Mouse (Mus musculus) stomach, postnatal 0 days (tissue): ENCODE data around the gene Fam214a. TPM values are rescaled to one million over a fixed set of nuclear protein-coding genes. Genes with fewer than 3 reads are reported as not detected.

Experiments
- ATAC-seq: fragments of 200-750 bp; cut with Nextera tagmentation; 2 replicates; pipeline ENCODE4 v1.8.0; 2017; ENCODE audit not compliant: low FRiP score, low TSS enrichment
- DNase-seq: peaks from one replicate; pipeline ENCODE4 v3.0.0-alpha.2; 2016; ENCODE audit warnings: low spot score
- H3K27ac ChIP-seq: fragments of 300-500 bp; sonication (generic); replicated peaks from 2 replicates; pipeline ENCODE4 v1.5.1; 2014; ENCODE audit warnings: mild to moderate bottlenecking, control low read depth
- H3K27me3 ChIP-seq: fragments of 300-500 bp; sonication (generic); 2 replicates; pipeline ENCODE4 v1.6.1; 2014; ENCODE audit warnings: low read length; ENCODE audit not compliant: control insufficient read depth, insufficient read depth
- H3K36me3 ChIP-seq: fragments of 300-500 bp; sonication (generic); 2 replicates; pipeline ENCODE4 v1.6.1; 2014; ENCODE audit warnings: low read length, mixed read lengths; ENCODE audit not compliant: control insufficient read depth, insufficient read depth
- H3K4me1 ChIP-seq: fragments of 300-500 bp; sonication (generic); replicated peaks from 2 replicates; pipeline ENCODE4 v1.6.1; 2014; ENCODE audit warnings: antibody characterized with exemption; ENCODE audit not compliant: control insufficient read depth, insufficient read depth
- H3K4me2 ChIP-seq: fragments of 300-500 bp; sonication (generic); replicated peaks from 2 replicates; pipeline ENCODE4 v1.6.1; 2014; ENCODE audit warnings: low read depth, mild to moderate bottlenecking, control low read depth, moderate library complexity
- H3K4me3 ChIP-seq: fragments of 300-500 bp; sonication (generic); 2 replicates; pipeline ENCODE4 v1.5.1; 2014; ENCODE audit warnings: low read depth, low read length, control low read depth
- H3K9ac ChIP-seq: fragments of 300-500 bp; sonication (generic); 2 replicates; pipeline ENCODE4 v1.6.1; 2014; ENCODE audit warnings: mild to moderate bottlenecking, low read length, control low read depth, mixed read lengths
- H3K9me3 ChIP-seq: fragments of 300-500 bp; sonication (generic); 2 replicates; pipeline ENCODE4 v1.6.1; 2016; ENCODE audit warnings: low read length; ENCODE audit not compliant: control insufficient read depth
- CTCF ChIP-seq: IDR thresholded peaks from 2 replicates; pipeline ENCODE4 v1.5.1; 2016; ENCODE audit warnings: antibody characterized with exemption, low read depth, mild to moderate bottlenecking, moderate library complexity
- EP300 ChIP-seq: optimal IDR thresholded peaks from 2 replicates; pipeline ENCODE3; 2016; ENCODE audit warnings: antibody characterized with exemption
- WGBS: fragments of 180-500 bp; shearing (Covaris S2); extraction: QIAGEN DNeasy Blood & Tissue Kit; methylation state at CpG from one replicate; pipeline ENCODE4 v1.1.7; 2014; 5-methylcytosine and 5-hydroxymethylcytosine counted together
- polyA plus RNA-seq: library from polyadenylated mRNA; unstranded; fragments of >200 nt; fragmentation: Nextera tagmentation; extraction: Ambion mirVana; gene quantifications from 2 replicates; pipeline ENCODE4 v1.2.1, GENCODE M21; 2015

Gene Fam214a
- polyA plus RNA-seq, 1 experiment from 2014 or later, result 10.7 TPM

DNA sequence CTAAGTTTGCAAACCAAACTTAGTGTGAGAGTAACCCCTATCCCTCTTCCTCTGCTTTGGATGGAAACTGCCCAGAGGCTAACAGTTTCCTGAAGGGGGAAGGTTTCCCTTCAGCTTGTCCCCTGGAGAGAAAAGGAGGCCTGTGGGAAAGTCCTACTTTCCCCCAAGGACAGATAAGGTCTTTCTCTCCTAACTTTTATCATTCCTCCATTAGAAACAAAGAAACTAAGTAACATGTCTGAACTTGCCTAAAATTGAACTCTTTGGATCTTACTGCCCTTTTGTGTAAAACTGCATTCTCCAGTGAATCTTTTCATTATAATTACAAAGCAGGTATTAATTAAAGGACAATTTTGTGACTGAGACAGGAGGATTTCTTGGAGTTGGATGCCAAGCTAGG lies 45.3 kb downstream of the Fam214a start:
- no peaks in the 10 kb centered on the region for H3K27me3 ChIP-seq
- H3K9ac ChIP-seq, result no peak overlapping the region
- H3K36me3 ChIP-seq, result no peaks in the 10 kb centered on the region
- no peak overlapping the region for H3K4me3 ChIP-seq
- ATAC-seq (no peak), DNase-seq (no peak)
- no peak overlapping the region for H3K27ac ChIP-seq
- no peaks in the 10 kb centered on the region for H3K9me3 ChIP-seq
- H3K4me1 ChIP-seq, result no peaks in the 10 kb centered on the region; the same call in 1 of the 2 replicates
- H3K4me2 ChIP-seq, result no peak overlapping the region
- TF ChIP-seq CTCF (no peak), EP300 (no peak)

DNA sequence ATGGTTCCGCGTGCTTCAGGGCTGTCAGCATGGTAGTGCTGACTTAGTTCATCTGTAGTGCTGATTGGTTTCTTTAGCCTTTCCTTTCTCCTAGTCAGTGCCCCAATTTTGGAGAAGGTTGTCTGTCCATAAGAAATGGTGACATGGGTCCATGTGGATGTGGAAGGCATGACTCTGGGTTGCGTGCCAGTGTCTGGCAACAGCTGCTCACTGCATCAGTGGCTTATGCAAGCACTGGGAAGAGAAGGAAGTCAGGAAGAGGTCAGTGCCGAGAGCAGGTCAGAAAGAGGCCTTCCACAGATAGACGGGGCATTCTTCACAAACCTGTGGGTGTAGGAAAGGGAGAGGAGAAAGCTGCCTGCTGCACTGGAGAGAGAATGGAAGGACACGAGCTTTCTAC lies 48.3 kb downstream of the Fam214a start:
- no peak for TF ChIP-seq CTCF
- no peak for TF ChIP-seq EP300
- WGBS, result 67% methylated on average over 6 of the region's 6 CpGs
- ATAC-seq, result no peak
- Histone ChIP-seq H3K27me3 (no peaks in the 10 kb centered on the region), H3K9ac (no peak overlapping the region), H3K4me2 (no peak overlapping the region), H3K4me1 (no peaks in the 10 kb centered on the region; the same call in 1 of the 2 replicates), H3K36me3 (no peaks in the 10 kb centered on the region), H3K9me3 (no peaks in the 10 kb centered on the region), H3K27ac (peak overlapping the region; percentile 70), H3K4me3 (no peak overlapping the region)
- no peak for DNase-seq

DNA sequence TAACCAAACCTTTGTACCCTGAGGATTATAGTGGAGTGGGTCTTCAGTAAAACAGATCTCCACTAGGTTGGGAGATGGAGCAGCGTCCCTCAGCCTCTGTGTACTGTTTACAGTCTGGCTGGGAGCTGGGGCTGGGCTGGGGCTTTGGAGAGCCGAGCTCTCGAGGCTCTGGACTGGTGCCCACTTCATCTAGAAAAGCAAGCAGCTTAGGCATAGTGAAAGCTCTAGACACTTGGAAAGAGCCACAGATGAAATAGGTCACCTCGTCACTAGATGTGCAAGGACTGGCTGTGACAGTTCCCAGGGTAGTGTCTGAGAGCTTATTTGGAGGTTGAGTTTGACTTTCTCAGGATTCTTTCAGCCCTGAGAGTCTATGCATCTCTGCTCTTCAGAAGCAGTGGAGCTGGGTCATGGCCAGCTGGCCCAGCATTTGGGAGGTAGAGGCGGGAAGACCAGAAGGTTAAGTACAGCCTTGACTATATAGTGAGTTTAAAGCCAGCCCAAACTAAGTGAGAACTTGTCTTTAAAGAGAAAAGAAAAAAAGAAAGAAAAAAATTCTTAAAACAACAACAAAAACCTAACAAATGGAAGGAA lies 49.0 kb downstream of the Fam214a start:
- Histone ChIP-seq H3K4me1 (no peaks in the 10 kb centered on the region; the same call in 1 of the 2 replicates), H3K27me3 (no peaks in the 10 kb centered on the region), H3K27ac (peak overlapping the region; percentile 70), H3K9me3 (no peaks in the 10 kb centered on the region), H3K4me3 (no peak overlapping the region), H3K4me2 (no peak overlapping the region), H3K36me3 (no peaks in the 10 kb centered on the region), H3K9ac (no peak overlapping the region)
- ATAC-seq (peak; percentile 71; the same call in 1 of the 2 replicates), DNase-seq (peak; percentile 35)
- TF ChIP-seq CTCF (no peak), EP300 (no peak)
- 19% methylated on average over 5 of the region's 5 CpGs for WGBS

DNA sequence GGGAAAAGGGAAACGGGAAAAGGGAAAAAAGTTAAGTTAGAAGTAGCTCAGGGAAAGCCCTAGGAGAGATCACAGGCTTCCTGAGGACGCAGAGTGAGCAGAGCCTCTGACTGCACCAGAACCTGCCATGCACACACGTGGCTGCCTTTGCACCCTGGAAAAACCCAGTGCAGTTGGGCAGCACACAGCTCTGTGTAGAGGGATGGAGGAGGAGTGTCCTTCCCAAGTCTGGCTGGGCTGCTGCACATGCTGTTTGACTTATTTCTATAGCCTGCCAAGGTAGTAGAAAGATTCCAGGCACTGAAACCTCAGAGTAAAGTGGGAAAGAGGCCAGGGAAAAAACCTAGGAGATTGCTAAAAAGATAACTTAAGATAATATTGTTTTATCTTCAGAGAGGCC lies 49.6 kb downstream of the Fam214a start:
- ATAC-seq, result no peak
- H3K9ac ChIP-seq, result no peak overlapping the region
- H3K27me3 ChIP-seq, result no peaks in the 10 kb centered on the region
- TF ChIP-seq EP300, result no peak
- no peak for TF ChIP-seq CTCF
- no peaks in the 10 kb centered on the region for H3K9me3 ChIP-seq
- H3K4me2 ChIP-seq, result no peak overlapping the region
- WGBS, result 53% methylated on average over 3 of the region's 3 CpGs
- no peak overlapping the region for H3K27ac ChIP-seq
- H3K36me3 ChIP-seq, result no peaks in the 10 kb centered on the region
- DNase-seq, result no peak
- H3K4me3 ChIP-seq, result no peak overlapping the region
- no peaks in the 10 kb centered on the region; the same call in 1 of the 2 replicates for H3K4me1 ChIP-seq

DNA sequence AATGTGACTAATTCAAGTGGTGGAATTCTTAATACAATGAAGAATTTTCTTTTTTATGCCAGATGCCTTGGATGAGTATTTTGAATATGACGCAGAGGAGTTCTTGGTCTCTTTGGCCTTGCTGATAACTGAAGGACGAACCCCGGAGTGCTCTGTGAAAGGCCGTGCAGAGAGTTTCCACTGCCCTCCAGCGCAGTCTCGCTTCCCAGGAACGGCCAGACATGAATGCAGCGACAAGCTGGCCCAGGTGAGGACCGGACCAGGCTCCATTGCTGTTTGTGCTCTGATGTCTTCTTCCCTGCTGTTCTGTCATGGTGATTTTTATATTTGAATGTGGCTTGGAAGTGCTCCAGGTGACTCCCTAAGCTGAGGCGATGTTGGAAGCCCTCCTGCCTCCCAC lies 51.5 kb downstream of the Fam214a start:
- Histone ChIP-seq H3K9me3 (no peaks in the 10 kb centered on the region), H3K4me1 (no peaks in the 10 kb centered on the region; the same call in 1 of the 2 replicates), H3K4me3 (no peak overlapping the region), H3K36me3 (no peaks in the 10 kb centered on the region), H3K9ac (no peak overlapping the region), H3K27me3 (no peaks in the 10 kb centered on the region), H3K27ac (no peak overlapping the region), H3K4me2 (no peak overlapping the region)
- WGBS, result 84% methylated on average over 10 of the region's 10 CpGs
- no peak for DNase-seq
- TF ChIP-seq CTCF (no peak), EP300 (no peak)
- no peak for ATAC-seq

DNA sequence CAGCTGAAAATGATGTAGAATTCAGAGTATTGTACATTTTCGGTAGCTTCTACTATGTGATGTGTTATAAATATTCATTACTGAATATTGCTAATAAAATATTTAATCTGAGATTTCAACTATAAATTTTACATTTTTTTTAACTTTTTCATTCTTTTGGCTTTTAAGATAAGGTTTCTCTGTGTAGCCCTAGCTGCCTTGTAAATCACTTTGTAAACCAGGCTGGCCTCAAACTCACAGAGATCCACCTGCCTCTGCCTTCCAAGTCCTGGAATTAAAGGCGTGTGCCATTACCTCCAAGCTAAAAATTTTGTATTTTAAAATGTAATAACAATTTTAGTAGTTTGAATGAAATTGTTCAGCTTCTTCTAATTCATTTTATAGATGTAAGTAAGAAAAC lies 63.9 kb downstream of the Fam214a start:
- no peaks in the 10 kb centered on the region for H3K4me1 ChIP-seq
- no peaks in the 10 kb centered on the region for H3K9me3 ChIP-seq
- no peak for TF ChIP-seq CTCF
- TF ChIP-seq EP300, result no peak
- no peak for DNase-seq
- ATAC-seq, result no peak
- H3K4me2 ChIP-seq, result no peak overlapping the region
- no peak overlapping the region for H3K9ac ChIP-seq
- WGBS, result 94% methylated on average over 2 of the region's 2 CpGs
- no peak overlapping the region for H3K27ac ChIP-seq
- H3K36me3 ChIP-seq, result peaks cover 8% of the 10 kb centered on the region; the same call in 1 of the 2 replicates
- no peaks in the 10 kb centered on the region for H3K27me3 ChIP-seq
- no peak overlapping the region for H3K4me3 ChIP-seq
